Mouse (Mus musculus): Measurements from ENCODE around the gene Olfml3. TPM values are rescaled to one million over a fixed set of nuclear protein-coding genes. Genes with fewer than 3 reads are reported as not detected.

Olfml3 gene
- total and polyA plus RNA-seq, 3 experiments = 0.60 to 0.75 TPM; not detected in 1

- TF ChIP-seq CTCF (IDR thresholded peaks at IDR 0.05; ENCODE audit: low read depth, low read length) (no peak), GATA1 (IDR thresholded peaks at IDR 0.05; ENCODE audit: borderline replicate concordance, low read length) (no peak)
- no peak overlapping the region for H3K4me3 ChIP-seq (ENCODE audit: low read depth, low read length)
- ATAC-seq (ENCODE audit: extremely low read depth, insufficient number of reproducible peaks, low FRiP score, poor library complexity, severe bottlenecking) (no peak), DNase-seq (ENCODE audit: low spot score) (no peak)
- peaks cover 16% of the 10 kb centered on the region for H3K4me1 ChIP-seq (ENCODE audit: insufficient read depth, low read depth, low read length)
- peaks cover 15% of the 10 kb centered on the region; the same call in 1 of the 2 replicates for H3K27me3 ChIP-seq (ENCODE audit: insufficient read depth, low read length)
- peaks cover 43% of the 10 kb centered on the region for H3K36me3 ChIP-seq (replicated peaks)
- no peaks in the 10 kb centered on the region for H3K9me3 ChIP-seq (replicated peaks)
Observed at GRCm38 (mm10) chr3:103735776-103736600, 1.8 kb downstream of the Olfml3 start.

DNA sequence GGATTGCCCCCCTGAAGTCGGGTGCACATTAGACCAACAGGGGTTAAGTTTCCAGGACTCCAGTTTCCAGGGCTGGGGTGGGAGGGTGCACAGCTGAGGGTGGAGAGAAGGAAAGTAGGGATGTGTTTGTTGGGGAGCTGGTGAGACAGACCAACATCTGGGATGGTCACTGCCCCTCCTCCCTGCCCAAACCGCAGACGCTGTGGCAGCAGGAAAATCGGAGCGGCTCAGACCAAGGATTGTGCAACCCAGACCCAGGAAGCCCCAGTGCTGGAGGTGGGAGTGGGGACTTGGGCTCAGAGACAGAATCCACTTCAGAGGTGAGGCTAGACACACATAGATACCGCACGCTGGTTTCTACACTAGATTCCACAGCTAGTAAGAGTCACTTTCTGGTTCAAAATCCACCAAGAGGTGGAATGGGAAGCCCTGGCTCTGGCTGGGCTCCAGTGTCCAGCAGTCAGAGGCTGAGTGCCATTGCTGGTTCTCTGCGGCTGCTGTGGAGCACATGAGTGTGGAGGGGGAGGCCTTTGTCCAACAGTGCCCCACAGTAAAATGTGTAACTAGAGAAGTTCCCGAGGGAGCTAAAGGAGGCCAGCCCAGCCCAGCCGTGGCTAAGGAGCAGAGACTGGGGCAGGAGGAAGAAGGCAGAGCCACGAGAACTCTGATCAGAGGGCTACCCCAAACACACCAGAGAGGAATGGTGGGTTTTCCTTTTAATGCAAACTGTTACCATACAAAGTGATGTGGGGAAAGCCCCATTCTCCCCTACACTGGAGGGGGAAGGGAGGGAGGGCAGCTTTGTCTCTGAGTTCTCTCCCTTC lies 2.9 kb downstream of the Olfml3 start:
- DNase-seq (ENCODE audit: low spot score) = no peak
- TF ChIP-seq GATA2 (IDR thresholded peaks at IDR 0.05; ENCODE audit: borderline replicate concordance, low read depth, low read length) (no peak), CTCF (IDR thresholded peaks at IDR 0.05; ENCODE audit: low read depth, low read length) (no peak), GATA1 (IDR thresholded peaks at IDR 0.05; ENCODE audit: borderline replicate concordance, low read length) (no peak), TAL1 (conservative IDR thresholded peaks at IDR 0.05; ENCODE audit: low read depth, low read length) (no peak), POLR2AphosphoS5 (IDR thresholded peaks at IDR 0.05; ENCODE audit: insufficient replicate concordance, low read depth, low read length) (no peak)
- ATAC-seq (ENCODE audit: extremely low read depth, insufficient number of reproducible peaks, low FRiP score, poor library complexity, severe bottlenecking) = no peak
- H3K4me1 ChIP-seq (ENCODE audit: insufficient read depth, low read depth, low read length) = peaks cover 16% of the 10 kb centered on the region
- peaks cover 15% of the 10 kb centered on the region; the same call in 1 of the 2 replicates for H3K27me3 ChIP-seq (ENCODE audit: insufficient read depth, low read length)
- peaks cover 35% of the 10 kb centered on the region for H3K36me3 ChIP-seq (replicated peaks)
- no peaks in the 10 kb centered on the region for H3K9me3 ChIP-seq (replicated peaks)
- H3K4me3 ChIP-seq (ENCODE audit: low read depth, low read length) = no peak overlapping the region

DNA sequence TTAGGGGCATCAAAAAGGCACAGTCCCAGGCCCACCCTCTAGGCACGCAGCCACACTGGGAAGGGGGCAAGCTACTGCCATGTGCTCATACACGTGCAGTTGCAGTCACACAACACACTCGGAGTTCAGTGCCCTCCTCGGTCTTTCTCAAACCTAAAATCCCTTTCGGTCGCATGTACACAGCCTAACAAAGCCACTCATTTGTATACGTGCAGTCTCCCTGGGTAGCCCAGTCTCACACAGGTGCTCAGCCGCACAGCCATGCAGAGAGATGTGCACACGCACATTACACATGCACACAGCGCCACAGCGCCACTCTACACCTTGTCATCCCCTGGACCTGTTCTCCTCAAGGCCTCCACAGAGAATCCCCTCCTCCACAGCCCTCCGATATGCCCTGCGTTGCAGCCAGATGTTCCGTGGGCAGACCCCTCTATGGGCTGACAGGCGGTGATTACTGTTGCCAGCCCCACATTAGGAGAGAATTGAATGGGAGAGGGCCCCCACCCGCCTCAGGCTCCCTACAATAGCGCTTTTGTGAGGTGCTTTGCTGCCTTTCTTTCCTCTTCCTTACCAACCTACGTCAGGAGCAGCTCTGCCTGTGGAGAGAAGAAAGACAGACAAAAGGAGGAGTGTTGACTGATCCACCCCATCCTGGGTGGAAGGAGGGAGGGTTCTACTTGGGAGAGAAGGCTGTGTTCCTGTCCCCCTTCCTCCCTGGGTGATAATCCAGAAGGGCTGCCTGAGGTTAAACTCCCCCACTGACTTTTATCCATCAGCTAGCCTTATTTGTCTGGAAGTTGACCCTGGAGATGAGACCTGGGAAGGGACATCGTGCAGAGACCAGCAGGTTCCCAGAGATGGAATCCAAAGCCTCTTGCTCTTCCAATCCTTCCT lies 3.8 kb downstream of the Olfml3 start:
- H3K4me1 ChIP-seq (ENCODE audit: insufficient read depth, low read depth, low read length) = peaks cover 19% of the 10 kb centered on the region
- H3K9me3 ChIP-seq (replicated peaks) = no peaks in the 10 kb centered on the region
- no peak for TF ChIP-seq GATA1 (IDR thresholded peaks at IDR 0.05; ENCODE audit: borderline replicate concordance, low read length)
- no peak overlapping the region for H3K4me3 ChIP-seq (ENCODE audit: low read depth, low read length)
- peaks cover 15% of the 10 kb centered on the region; the same call in 1 of the 2 replicates for H3K27me3 ChIP-seq (ENCODE audit: insufficient read depth, low read length)
- no peak for ATAC-seq (ENCODE audit: extremely low read depth, insufficient number of reproducible peaks, low FRiP score, poor library complexity, severe bottlenecking)
- DNase-seq (ENCODE audit: low spot score) = no peak
- peaks cover 33% of the 10 kb centered on the region for H3K36me3 ChIP-seq (replicated peaks)

DNA sequence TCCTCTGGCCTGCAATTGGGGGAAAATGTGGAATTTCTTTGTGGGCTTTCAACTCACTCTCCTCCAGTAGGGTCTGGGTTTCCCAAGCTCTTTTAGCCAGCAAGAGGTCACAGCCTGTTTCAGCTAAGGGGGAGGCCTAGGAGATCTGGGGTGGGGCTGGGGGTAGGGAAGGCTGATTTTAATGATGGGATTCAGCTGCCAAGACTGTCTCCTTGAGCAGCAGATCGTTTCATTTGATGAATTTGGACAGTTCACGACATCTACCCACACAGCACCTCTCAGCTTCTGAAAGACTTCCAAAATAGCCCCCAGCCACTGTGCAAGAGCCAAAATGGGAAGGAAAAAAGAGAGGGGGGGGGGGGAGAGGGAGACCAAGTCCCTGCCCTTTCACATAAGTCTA lies 4.6 kb downstream of the Olfml3 start:
- H3K4me3 ChIP-seq (ENCODE audit: low read depth, low read length) = no peak overlapping the region
- H3K27me3 ChIP-seq (ENCODE audit: insufficient read depth, low read length) = peaks cover 15% of the 10 kb centered on the region; the same call in 1 of the 2 replicates
- peaks cover 16% of the 10 kb centered on the region for H3K4me1 ChIP-seq (ENCODE audit: insufficient read depth, low read depth, low read length)
- peaks cover 28% of the 10 kb centered on the region for H3K36me3 ChIP-seq (replicated peaks)
- no peaks in the 10 kb centered on the region for H3K9me3 ChIP-seq (replicated peaks)
- ATAC-seq (ENCODE audit: extremely low read depth, insufficient number of reproducible peaks, low FRiP score, poor library complexity, severe bottlenecking) (no peak), DNase-seq (ENCODE audit: low spot score) (no peak)
- TF ChIP-seq GATA1 (IDR thresholded peaks at IDR 0.05; ENCODE audit: borderline replicate concordance, low read length) (no peak), CTCF (IDR thresholded peaks at IDR 0.05; ENCODE audit: low read depth, low read length) (no peak), TAL1 (conservative IDR thresholded peaks at IDR 0.05; ENCODE audit: low read depth, low read length) (no peak), POLR2AphosphoS5 (IDR thresholded peaks at IDR 0.05; ENCODE audit: insufficient replicate concordance, low read depth, low read length) (no peak)

- Histone ChIP-seq H3K4me3 (ENCODE audit: low read depth, low read length) (no peak overlapping the region), H3K27me3 (ENCODE audit: insufficient read depth, low read length) (peaks cover 25% of the 10 kb centered on the region), H3K9me3 (replicated peaks) (no peaks in the 10 kb centered on the region), H3K36me3 (replicated peaks) (peaks cover 18% of the 10 kb centered on the region), H3K4me1 (ENCODE audit: insufficient read depth, low read depth, low read length) (peaks cover 8% of the 10 kb centered on the region; the same call in 1 of the 2 replicates)
- no peak for ATAC-seq (ENCODE audit: extremely low read depth, insufficient number of reproducible peaks, low FRiP score, poor library complexity, severe bottlenecking)
- TF ChIP-seq TAL1 (conservative IDR thresholded peaks at IDR 0.05; ENCODE audit: low read depth, low read length) (no peak), CTCF (IDR thresholded peaks at IDR 0.05; ENCODE audit: low read depth, low read length) (no peak), GATA2 (IDR thresholded peaks at IDR 0.05; ENCODE audit: borderline replicate concordance, low read depth, low read length) (no peak), GATA1 (IDR thresholded peaks at IDR 0.05; ENCODE audit: borderline replicate concordance, low read length) (no peak), POLR2AphosphoS5 (IDR thresholded peaks at IDR 0.05; ENCODE audit: insufficient replicate concordance, low read depth, low read length) (no peak)
- no peak for DNase-seq (ENCODE audit: low spot score)
Observed at GRCm38 (mm10) chr3:103732116-103732515, 5.7 kb downstream of the Olfml3 start.

GRCm38 (mm10) chr3:103729850-103730249 lies 8.0 kb downstream of the Olfml3 start:
- no peak for ATAC-seq (ENCODE audit: extremely low read depth, insufficient number of reproducible peaks, low FRiP score, poor library complexity, severe bottlenecking)

More at GRCm38 (mm10) chr3:103729850-103730249, 8.0 kb downstream of the Olfml3 start:
- Histone ChIP-seq H3K9me3 (replicated peaks) (no peaks in the 10 kb centered on the region), H3K4me3 (ENCODE audit: low read depth, low read length) (no peak overlapping the region), H3K36me3 (replicated peaks) (no peaks in the 10 kb centered on the region), H3K4me1 (ENCODE audit: insufficient read depth, low read depth, low read length) (peaks cover 8% of the 10 kb centered on the region; the same call in 1 of the 2 replicates), H3K27me3 (ENCODE audit: insufficient read depth, low read length) (peaks cover 36% of the 10 kb centered on the region)
- DNase-seq (ENCODE audit: low spot score) = no peak
- TF ChIP-seq GATA1 (IDR thresholded peaks at IDR 0.05; ENCODE audit: borderline replicate concordance, low read length) = no peak
- TF ChIP-seq CTCF (IDR thresholded peaks at IDR 0.05; ENCODE audit: low read depth, low read length) = no peak
- no peak for TF ChIP-seq POLR2AphosphoS5 (IDR thresholded peaks at IDR 0.05; ENCODE audit: insufficient replicate concordance, low read depth, low read length)
- TF ChIP-seq GATA2 (IDR thresholded peaks at IDR 0.05; ENCODE audit: borderline replicate concordance, low read depth, low read length) = no peak
- TF ChIP-seq TAL1 (conservative IDR thresholded peaks at IDR 0.05; ENCODE audit: low read depth, low read length) = no peak

Data from G1E (cell line).